7 mouse cellular contexts compared by ENCODE assay signal in the genomic region with DNA sequence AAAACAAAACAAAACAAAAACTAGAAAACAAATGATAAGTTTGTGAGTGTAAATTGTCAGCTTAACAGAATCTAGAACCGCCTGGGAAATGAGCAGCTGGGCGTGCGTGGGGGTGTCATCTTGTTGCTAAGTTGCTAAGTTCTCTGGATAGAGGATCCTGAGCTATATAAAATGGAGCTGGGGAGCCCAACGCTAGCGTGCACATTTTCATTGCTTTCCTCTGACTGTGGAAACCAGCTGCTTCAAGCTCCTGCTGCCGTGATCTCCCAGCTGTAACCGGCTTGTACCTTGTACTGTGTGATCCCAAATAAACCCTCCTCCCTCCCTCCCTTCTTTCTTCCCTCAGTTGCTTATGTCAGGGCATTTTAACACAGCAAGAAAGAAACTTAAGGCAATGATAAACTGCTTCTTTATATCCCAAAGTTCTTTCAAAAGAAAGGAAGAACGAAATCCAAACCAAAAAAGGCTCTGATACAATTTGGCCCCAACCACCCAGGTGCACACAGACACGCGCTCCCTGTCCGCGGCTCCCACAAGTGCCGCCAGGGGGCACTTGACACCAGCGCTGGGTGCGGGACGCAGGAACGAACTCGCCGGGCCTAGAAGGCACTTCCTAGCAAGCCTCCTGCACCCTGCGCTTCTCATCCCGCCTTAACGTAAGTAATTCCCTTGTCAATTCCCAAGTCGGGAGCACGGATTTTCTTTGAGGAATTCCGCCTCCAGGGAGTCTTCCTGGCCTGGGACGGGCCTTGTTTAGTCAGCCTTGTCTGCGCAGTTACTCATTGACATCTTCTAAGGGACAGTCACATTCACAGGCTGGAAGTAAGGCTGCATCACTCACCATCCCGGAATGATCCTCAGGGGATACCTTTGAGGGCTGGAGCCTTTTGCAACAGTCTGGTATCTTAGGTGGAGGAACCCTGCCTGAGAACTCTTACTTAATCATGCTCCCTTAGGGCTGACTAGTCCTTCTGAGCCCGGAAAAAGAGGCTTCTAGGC. TPM values are rescaled to one million over a fixed set of nuclear protein-coding genes. Genes with fewer than 3 reads are reported as not detected.
DNase-seq lines count a peak whose midpoint lies in the region; ATAC-seq lines count a peak whose summit lies in the region.

No protein-coding gene starts in this region.

- no peaks in the 10 kb centered on the region for H3K9me3 ChIP-seq in intestine, embryonic 14.5 days (ENCODE audit: control insufficient read depth, low read length)
- no peaks in the 10 kb centered on the region for H3K9me3 ChIP-seq in midbrain, embryonic 14.5 days (ENCODE audit: control insufficient read depth, low read length)

- WGBS in intestine, embryonic 14.5 days: 20% methylated on average over 29 of the region's 29 CpGs
- 19% methylated on average over 29 of the region's 29 CpGs for WGBS in midbrain, embryonic 14.5 days

- H3K27ac ChIP-seq in intestine, embryonic 14.5 days (ENCODE audit: low read depth): no peak overlapping the region
- H3K27ac ChIP-seq in midbrain, embryonic 14.5 days (replicated peaks; ENCODE audit: low read depth, low read length): no peak overlapping the region

- no peaks in the 10 kb centered on the region for H3K27me3 ChIP-seq in intestine, embryonic 14.5 days (replicated peaks; ENCODE audit: control insufficient read depth, insufficient read depth, low read length)
- 0 out of 2 replicates have a peak, but pooled peaks cover 8% of the 10 kb centered on the region for H3K27me3 ChIP-seq in midbrain, embryonic 14.5 days (ENCODE audit: control insufficient read depth, insufficient read depth, low read length)

- peak; percentile 79 for DNase-seq in R1 (ENCODE audit: low read depth, low spot score)
- peak; percentile 71 for DNase-seq in cerebellum, adult 11 months
- peak; percentile 67 for DNase-seq in gastrocnemius, adult 18-20 months (ENCODE audit: low spot score)
- peak; percentile 90 for DNase-seq in intestine, embryonic 14.5 days (ENCODE audit: low spot score)
- peak; percentile 79 to 93 for DNase-seq in left cerebral cortex, postnatal 25 days (ENCODE audit: low spot score in 2 of 2)
- peak; percentile 89 for DNase-seq in midbrain, embryonic 14.5 days
- peak; percentile 61 to 84 for DNase-seq in spleen, postnatal 10 days (ENCODE audit: low spot score in 2 of 2)

- ATAC-seq in intestine, embryonic 14.5 days (replicated peaks; ENCODE audit: low FRiP score, low TSS enrichment, low read depth): peak; percentile 86
- no peak for ATAC-seq in midbrain, embryonic 14.5 days (ENCODE audit: low FRiP score, low TSS enrichment)

- 0 out of 2 replicates have a peak, but pooled peaks cover 2% of the 10 kb centered on the region for H3K4me1 ChIP-seq in intestine, embryonic 14.5 days (replicated peaks; ENCODE audit: control insufficient read depth, insufficient read depth, low read length)
- no peaks in the 10 kb centered on the region for H3K4me1 ChIP-seq in midbrain, embryonic 14.5 days (ENCODE audit: control insufficient read depth, insufficient read depth, low read length)

- H3K4me2 ChIP-seq in intestine, embryonic 14.5 days (ENCODE audit: low read length): no peak overlapping the region; the same call in 1 of the 2 replicates
- no peak overlapping the region for H3K4me2 ChIP-seq in midbrain, embryonic 14.5 days (ENCODE audit: low read length)

- H3K4me3 ChIP-seq in intestine, embryonic 14.5 days (ENCODE audit: low read depth, low read length): no peak overlapping the region; the same call in 1 of the 2 replicates
- H3K4me3 ChIP-seq in midbrain, embryonic 14.5 days (replicated peaks; ENCODE audit: low read depth, low read length): no peak overlapping the region

- H3K36me3 ChIP-seq in intestine, embryonic 14.5 days (ENCODE audit: control insufficient read depth, insufficient read depth, low read length): no peaks in the 10 kb centered on the region
- H3K36me3 ChIP-seq in midbrain, embryonic 14.5 days (ENCODE audit: control insufficient read depth, insufficient read depth, low read length): no peaks in the 10 kb centered on the region

- no peak overlapping the region for H3K9ac ChIP-seq in intestine, embryonic 14.5 days (ENCODE audit: low read length)
- H3K9ac ChIP-seq in midbrain, embryonic 14.5 days (replicated peaks; ENCODE audit: low read length): no peak overlapping the region

- intact Hi-C loops in left cerebral cortex, postnatal 25 days (cut with DNase I): loop anchor here (1.0 to 2.0 kb wide), 4 partner anchors 15 to 70 kb away; no protein-coding TSS in a partner anchor

RNA-seq across cellular contexts. Expression of a gene that starts 12.9 kb away (rescaled TPM):
- 10 to 100 TPM; 79.2 to 99.4 TPM for total RNA-seq in gastrocnemius, adult 18-20 months (2021)
- polyA plus RNA-seq in intestine, embryonic 14.5 days (2014; fragmentation: Nextera tagmentation; extraction: Ambion mirVana): 8.8 and 9.7 TPM in 2 replicates
- 10 to 100 TPM; 77.7 to 82.7 TPM for total RNA-seq in left cerebral cortex, postnatal 25 days (2021)
- polyA plus RNA-seq in midbrain, embryonic 14.5 days (2014; fragmentation: Nextera tagmentation; extraction: Ambion mirVana): 22.0 and 23.2 TPM in 2 replicates

RNA-seq across cellular contexts. Expression of a gene that starts 15.7 kb away (rescaled TPM):
- total RNA-seq in gastrocnemius, adult 18-20 months (2021): not detected
- polyA plus RNA-seq in intestine, embryonic 14.5 days (2014; fragmentation: Nextera tagmentation; extraction: Ambion mirVana): 1.2 and 2.1 TPM in 2 replicates
- not detected for total RNA-seq in left cerebral cortex, postnatal 25 days (2021)
- 0.33 and 0.40 TPM in 2 replicates for polyA plus RNA-seq in midbrain, embryonic 14.5 days (2014; fragmentation: Nextera tagmentation; extraction: Ambion mirVana)

RNA-seq across cellular contexts. Expression of a gene that starts 27.5 kb away (rescaled TPM):
- 1 to 10 TPM; 3.9 to 4.5 TPM for total RNA-seq in gastrocnemius, adult 18-20 months (2021)
- polyA plus RNA-seq in intestine, embryonic 14.5 days (2014; fragmentation: Nextera tagmentation; extraction: Ambion mirVana): 32.6 and 35.1 TPM in 2 replicates
- total RNA-seq in left cerebral cortex, postnatal 25 days (2021): 10 to 100 TPM; 22.7 to 23.5 TPM
- 24.1 and 28.0 TPM in 2 replicates for polyA plus RNA-seq in midbrain, embryonic 14.5 days (2014; fragmentation: Nextera tagmentation; extraction: Ambion mirVana)

Comparison
In these comparisons a context has a peak if more than half of its experiments do, and no peak if none do; other contexts are left out.
1. RNA of a gene that starts 27.5 kb away (total RNA-seq): 22.7 to 23.5 TPM in left cerebral cortex, postnatal 25 days; 3.9 to 4.5 TPM in gastrocnemius, adult 18-20 months; every median in the first group is over 4 times any median in the second.
2. Peak in every context shown above with its lines, with median percentiles within 50 percentile points of each other: DNase-seq.